Mouse (Mus musculus) cerebral cortex, adult 2 months (tissue): ENCODE results near the gene Tktl1.

Source experiments
- WGBS: fragments of 180-500 bp; shearing (Covaris S2); methylation state at CpG from one replicate; pipeline ENCODE4 v1.1.7; 2018; 5-methylcytosine and 5-hydroxymethylcytosine counted together

The Tktl1 gene

GRCm38 (mm10) chrX:74176959-74177358 is at the start of gene Tktl1:
Gene Tktl1, plus strand, starts transcription at chrX:74177259.
- 92% methylated on average over 17 of the region's 17 CpGs for WGBS

GRCm38 (mm10) chrX:74135263-74135662 is 41.8 kb upstream of the Tktl1 start, which contains the start of gene Mecp2:
Gene Mecp2, minus strand, starts transcription at chrX:74135363.
- 54% methylated on average over 1 of the region's 1 CpGs for WGBS

- 100% methylated on average over 1 of the region's 1 CpGs for WGBS
These were observed 9.3 kb upstream of the Tktl1 start, which contains the start of gene Tex28 for GRCm38 (mm10) chrX:74167738-74168137. Gene Tex28, minus strand, starts transcription at chrX:74167838.

- 97% methylated on average over 2 of the region's 2 CpGs for WGBS
These were observed 26.5 kb downstream of the Tktl1 start for GRCm38 (mm10) chrX:74203556-74203955.

- whole genome bisulfite sequencing: 88% methylated on average over 4 of the region's 4 CpGs
These were observed 41.4 kb downstream of the Tktl1 start for GRCm38 (mm10) chrX:74218496-74218895.

- WGBS: 63% methylated on average over 13 of the region's 13 CpGs
These were observed 42.4 kb downstream of the Tktl1 start for GRCm38 (mm10) chrX:74219449-74219848.

GRCm38 (mm10) chrX:74220099-74220498 is 43.0 kb downstream of the Tktl1 start:
- 67% methylated on average over 1 of the region's 1 CpGs for WGBS

GRCm38 (mm10) chrX:74230038-74230437 is 53.0 kb downstream of the Tktl1 start:
- 71% methylated on average over 1 of the region's 1 CpGs for WGBS

GRCm38 (mm10) chrX:74233196-74233595 is 56.1 kb downstream of the Tktl1 start:
- WGBS: 89% methylated on average over 5 of the region's 5 CpGs

- WGBS: 91% methylated on average over 4 of the region's 4 CpGs
These were observed 63.3 kb downstream of the Tktl1 start for GRCm38 (mm10) chrX:74240332-74240731.

- WGBS: 63% methylated on average over 2 of the region's 2 CpGs
These were observed 66.3 kb downstream of the Tktl1 start for GRCm38 (mm10) chrX:74243396-74243795.

- WGBS: 44% methylated on average over 3 of the region's 3 CpGs
These were observed 66.7 kb downstream of the Tktl1 start for GRCm38 (mm10) chrX:74243807-74244206.

- 0% methylated on average over 2 of the region's 3 CpGs for WGBS
These were observed 67.6 kb downstream of the Tktl1 start for GRCm38 (mm10) chrX:74244614-74245083.

- 17% methylated on average over 1 of the region's 1 CpGs for WGBS
These were observed 68.0 kb downstream of the Tktl1 start for GRCm38 (mm10) chrX:74245107-74245506.

GRCm38 (mm10) chrX:74245687-74246086 is 68.6 kb downstream of the Tktl1 start:
- WGBS: 10% methylated on average over 21 of the region's 21 CpGs

GRCm38 (mm10) chrX:74246213-74246681 is 69.2 kb downstream of the Tktl1 start:
- 2% methylated on average over 33 of the region's 38 CpGs for WGBS

- WGBS: 5% methylated on average over 15 of the region's 15 CpGs
These were observed 69.6 kb downstream of the Tktl1 start for GRCm38 (mm10) chrX:74246693-74247092.

- WGBS: 12% methylated on average over 3 of the region's 3 CpGs
These were observed 71.6 kb downstream of the Tktl1 start for GRCm38 (mm10) chrX:74248651-74249050.

GRCm38 (mm10) chrX:74249615-74250014 is 72.6 kb downstream of the Tktl1 start, which contains the start of gene Flna:
Gene Flna, minus strand, starts transcription at chrX:74249820.
- WGBS: 14% methylated on average over 37 of the region's 38 CpGs

GRCm38 (mm10) chrX:74254153-74254887 is 77.3 kb downstream of the Tktl1 start, which contains the start of gene Emd:
Gene Emd, plus strand, starts transcription at chrX:74254687.
- WGBS: 12% methylated on average over 39 of the region's 39 CpGs

- 13% methylated on average over 31 of the region's 31 CpGs for WGBS
These were observed 78.0 kb downstream of the Tktl1 start for GRCm38 (mm10) chrX:74254888-74255565.

- WGBS: 84% methylated on average over 3 of the region's 3 CpGs
These were observed 80.7 kb downstream of the Tktl1 start for GRCm38 (mm10) chrX:74257746-74258145.
